1 mouse cellular context compared by ENCODE assay signal in genomic region chr17:24617561-24618194, GRCm38 (mm10).
TF ChIP-seq lines count a peak whose summit lies in the region.

No protein-coding gene starts in this region.

TF ChIP-seq in CH12.LX, 34 proteins besides CTCF, POLR2A, EP300 and RAD21 (continued from another document):
- no peak for TF ChIP-seq BHLHE40 (IDR thresholded peaks at IDR 0.05; ENCODE audit: low read depth, low read length)
- TF ChIP-seq SIN3A (IDR thresholded peaks at IDR 0.05; ENCODE audit: low read length), result no peak
- peak; percentile 9; the same call in 1 of the 2 replicates for TF ChIP-seq SMC3 (IDR thresholded peaks at IDR 0.05; ENCODE audit: low read depth, low read length)
